Mouse (Mus musculus) MN1 (cell line): ENCODE results near the gene Hepacam.
A peak's percentile ranks its signal among the peaks of the same experiment; 100 is the strongest.

Source experiments
- DNase-seq: peaks from one replicate; pipeline ENCODE4 v3.0.0-alpha.2; 2016; ENCODE audit warnings: low spot score

Hepacam gene

GRCm38 (mm10) chr9:37384284-37385182 lies 17.4 kb downstream of the Hepacam start:
- no peak for DNase-seq

- no peak for DNase-seq
Observed at GRCm38 (mm10) chr9:37390891-37391290, 23.7 kb downstream of the Hepacam start.

- DNase-seq, result no peak
Observed at GRCm38 (mm10) chr9:37392071-37392470, 24.9 kb downstream of the Hepacam start.

GRCm38 (mm10) chr9:37393482-37394131 lies 26.5 kb downstream of the Hepacam start:
- DNase-seq, result no peak

- no peak for DNase-seq
Observed at GRCm38 (mm10) chr9:37400585-37400984, 33.4 kb downstream of the Hepacam start.

GRCm38 (mm10) chr9:37401802-37402201 lies 34.7 kb downstream of the Hepacam start, which contains the start of gene Robo4:
TSS of gene Robo4 (plus strand) at chr9:37401897.
- no peak for DNase-seq

GRCm38 (mm10) chr9:37402501-37402900 lies 35.4 kb downstream of the Hepacam start:
- DNase-seq, result no peak

GRCm38 (mm10) chr9:37403011-37403410 lies 35.9 kb downstream of the Hepacam start:
- no peak for DNase-seq

GRCm38 (mm10) chr9:37406372-37406771 lies 39.2 kb downstream of the Hepacam start:
- peak; percentile 10 for DNase-seq

GRCm38 (mm10) chr9:37407850-37408502 lies 40.8 kb downstream of the Hepacam start:
- no peak for DNase-seq

- no peak for DNase-seq
Observed at GRCm38 (mm10) chr9:37409698-37410445, 42.7 kb downstream of the Hepacam start.

GRCm38 (mm10) chr9:37412989-37413388 lies 45.8 kb downstream of the Hepacam start:
- DNase-seq, result no peak

- DNase-seq, result no peak
Observed at GRCm38 (mm10) chr9:37414666-37415065, 47.5 kb downstream of the Hepacam start.

- DNase-seq, result no peak
Observed at GRCm38 (mm10) chr9:37418791-37419190, 51.6 kb downstream of the Hepacam start.

GRCm38 (mm10) chr9:37420676-37421075 lies 53.5 kb downstream of the Hepacam start:
- no peak for DNase-seq

GRCm38 (mm10) chr9:37421239-37421638 lies 54.1 kb downstream of the Hepacam start:
- no peak for DNase-seq

GRCm38 (mm10) chr9:37429326-37429725 lies 62.2 kb downstream of the Hepacam start:
- no peak for DNase-seq

- peak; percentile 75 for DNase-seq
Observed at GRCm38 (mm10) chr9:37430582-37430981, 63.4 kb downstream of the Hepacam start.

GRCm38 (mm10) chr9:37432026-37432666 lies 65.0 kb downstream of the Hepacam start:
- no peak for DNase-seq

GRCm38 (mm10) chr9:37432720-37433421 lies 65.7 kb downstream of the Hepacam start, which contains the start of gene Robo3:
TSS of gene Robo3 (minus strand) at chr9:37433246.
- no peak for DNase-seq
